12 mouse cellular contexts compared by ENCODE assay signal in genomic region chr6:54228421-54228820, GRCm38 (mm10).
DNase-seq lines count a peak whose midpoint lies in the region; ATAC-seq and TF ChIP-seq lines count a peak whose summit lies in the region.
"Had no signal": no experiment of that assay in that cellular context is flagged by ENCODE, and none has a peak within 500 bp of the region (broad histone marks: within the 10 kb centered on the region; RNA-seq: fewer than 3 reads in every experiment).

No protein-coding gene starts in this region.

- TF ChIP-seq CTCF in forebrain, postnatal 0 days (IDR thresholded peaks at IDR 0.05; ENCODE audit: low read depth): no peak
- no peak for TF ChIP-seq CTCF in kidney, postnatal 0 days (IDR thresholded peaks at IDR 0.05; ENCODE audit: low read depth)
- no peak for TF ChIP-seq CTCF in left cerebral cortex, adult 2 months (IDR thresholded peaks at IDR 0.05)

- intact Hi-C loops in left cerebral cortex, adult 2 months (cut with DNase I): loop anchor here (2.0 to 5.0 kb wide), 5 partner anchors 56 to 446 kb away; no protein-coding TSS in a partner anchor
- intact Hi-C loops in left cerebral cortex, postnatal 36 days (cut with DNase I): loop anchor here (1.0 to 5.0 kb wide), 3 partner anchors 192 to 447 kb away; no protein-coding TSS in a partner anchor

- WGBS in forebrain, embryonic 10.5 days: 55% methylated on average over 9 of the region's 9 CpGs
- WGBS in forebrain, postnatal 0 days: 64% methylated on average over 9 of the region's 9 CpGs
- 57% methylated on average over 9 of the region's 9 CpGs for WGBS in neural tube, embryonic 13.5 days
- WGBS in kidney, postnatal 0 days: 45% methylated on average over 9 of the region's 9 CpGs

- DNase-seq in forebrain, embryonic 10.5 days (ENCODE audit: extremely low spot score, low spot score): no peak
- DNase-seq in forebrain, postnatal 0 days: no peak
- DNase-seq in neural tube, embryonic 10.5 days (ENCODE audit: extremely low spot score, low spot score): no peak
- DNase-seq in kidney, postnatal 0 days (ENCODE audit: low spot score): peak; percentile 39
- no peak for DNase-seq in adrenal gland, postnatal 14 days
- DNase-seq in left cerebral cortex, adult 2 months (ENCODE audit: extremely low spot score in 1 of 2, low spot score in 2 of 2): no peak
- no peak for DNase-seq in left cerebral cortex, postnatal 36 days (ENCODE audit: low spot score in 2 of 2)
- DNase-seq: adrenal gland, adult 8-10 months; gastrocnemius, postnatal 14 days had no signal

- peaks cover 24% of the 10 kb centered on the region for H3K27me3 ChIP-seq in forebrain, embryonic 10.5 days (ENCODE audit: poor library complexity, severe bottlenecking)
- H3K27me3 ChIP-seq in forebrain, postnatal 0 days (ENCODE audit: insufficient read depth, low read length): no peaks in the 10 kb centered on the region
- no peaks in the 10 kb centered on the region for H3K27me3 ChIP-seq in neural tube, embryonic 13.5 days
- no peaks in the 10 kb centered on the region for H3K27me3 ChIP-seq in kidney, postnatal 0 days (ENCODE audit: insufficient read depth, low read length)
- H3K27me3 ChIP-seq: liver, embryonic 12.5 days had no signal

- peak overlapping the region; percentile 1; the same call in 1 of the 2 replicates for H3K27ac ChIP-seq in forebrain, embryonic 10.5 days
- no peak overlapping the region for H3K27ac ChIP-seq in forebrain, postnatal 0 days (ENCODE audit: low read depth, low read length)
- H3K27ac ChIP-seq in neural tube, embryonic 13.5 days (replicated peaks): no peak overlapping the region
- peak overlapping the region; percentile 31; the same call in 1 of the 2 replicates for H3K27ac ChIP-seq in kidney, postnatal 0 days
- no peak overlapping the region for H3K27ac ChIP-seq in left cerebral cortex, adult 2 months
- H3K27ac ChIP-seq: heart, embryonic 10.5 days; liver, embryonic 12.5 days had no signal

- no peak overlapping the region for H3K4me2 ChIP-seq in forebrain, postnatal 0 days (ENCODE audit: low read depth)
- no peak overlapping the region for H3K4me2 ChIP-seq in neural tube, embryonic 13.5 days
- H3K4me2 ChIP-seq in kidney, postnatal 0 days (ENCODE audit: low read length): no peak overlapping the region
- H3K4me2 ChIP-seq: liver, embryonic 12.5 days had no signal

- H3K4me1 ChIP-seq in forebrain, embryonic 10.5 days: peaks cover 37% of the 10 kb centered on the region
- peaks cover 4% of the 10 kb centered on the region; the same call in 1 of the 2 replicates for H3K4me1 ChIP-seq in forebrain, postnatal 0 days (ENCODE audit: insufficient read depth)
- H3K4me1 ChIP-seq in neural tube, embryonic 13.5 days (replicated peaks): peaks cover 26% of the 10 kb centered on the region
- peaks cover 20% of the 10 kb centered on the region for H3K4me1 ChIP-seq in kidney, postnatal 0 days (replicated peaks; ENCODE audit: insufficient read depth, low read length)
- H3K4me1 ChIP-seq: liver, embryonic 12.5 days had no signal

- H3K9me3 ChIP-seq in forebrain, embryonic 10.5 days: no peaks in the 10 kb centered on the region
- H3K9me3 ChIP-seq in forebrain, postnatal 0 days (ENCODE audit: low read length): no peaks in the 10 kb centered on the region
- no peaks in the 10 kb centered on the region for H3K9me3 ChIP-seq in neural tube, embryonic 13.5 days
- no peaks in the 10 kb centered on the region for H3K9me3 ChIP-seq in kidney, postnatal 0 days (replicated peaks; ENCODE audit: low read length)
- H3K9me3 ChIP-seq: heart, embryonic 10.5 days; liver, embryonic 12.5 days had no signal

- no peak overlapping the region for H3K9ac ChIP-seq in forebrain, postnatal 0 days
- H3K9ac ChIP-seq in neural tube, embryonic 13.5 days: 0 out of 2 replicates have a peak overlapping the region, but pooled peaks have one; percentile 22
- H3K9ac ChIP-seq in kidney, postnatal 0 days (ENCODE audit: low read depth, low read length): no peak overlapping the region
- H3K9ac ChIP-seq: liver, embryonic 12.5 days had no signal

- ATAC-seq in forebrain, postnatal 0 days: no peak
- no peak for ATAC-seq in neural tube, embryonic 13.5 days (ENCODE audit: low read depth)
- ATAC-seq in kidney, postnatal 0 days (replicated peaks; ENCODE audit: low FRiP score, low read depth): peak; percentile 55
- ATAC-seq: liver, embryonic 12.5 days had no signal

- no peak overlapping the region for H3K4me3 ChIP-seq in forebrain, embryonic 10.5 days
- H3K4me3 ChIP-seq in forebrain, postnatal 0 days (ENCODE audit: low read depth, low read length): no peak overlapping the region
- no peak overlapping the region for H3K4me3 ChIP-seq in neural tube, embryonic 13.5 days
- no peak overlapping the region for H3K4me3 ChIP-seq in kidney, postnatal 0 days (replicated peaks; ENCODE audit: low read depth, low read length)
- H3K4me3 ChIP-seq in left cerebral cortex, adult 2 months: no peak overlapping the region
- H3K4me3 ChIP-seq: heart, embryonic 10.5 days; liver, embryonic 12.5 days had no signal

- H3K36me3 ChIP-seq in forebrain, embryonic 10.5 days (replicated peaks): no peaks in the 10 kb centered on the region
- H3K36me3 ChIP-seq in forebrain, postnatal 0 days (ENCODE audit: insufficient read depth): no peaks in the 10 kb centered on the region
- no peaks in the 10 kb centered on the region for H3K36me3 ChIP-seq in neural tube, embryonic 13.5 days
- H3K36me3 ChIP-seq in kidney, postnatal 0 days (ENCODE audit: insufficient read depth, low read length): no peaks in the 10 kb centered on the region
- H3K36me3 ChIP-seq: heart, embryonic 10.5 days; liver, embryonic 12.5 days had no signal

Comparison
In these comparisons a context has a peak if more than half of its experiments do, and no peak if none do; other contexts are left out.
1. H3K27ac ChIP-seq: peak in forebrain, embryonic 10.5 days (single experiment) and kidney, postnatal 0 days (single experiment); none in forebrain, postnatal 0 days (single experiment), neural tube, embryonic 13.5 days (single experiment) and left cerebral cortex, adult 2 months (single experiment).